Mouse (Mus musculus) limb, embryonic 14.5 days (tissue): ENCODE measurements at regions not wholly inside any gene's neighbourhood (a gene's known extent, or its start where the extent isn't known, plus 50 kb on each side); places are given as distances from the start of the nearest gene placed in this dataset.

Source experiments
- ATAC-seq: fragments of 200-750 bp; cut with Nextera tagmentation; 2 replicates; pipeline ENCODE4 v1.8.0; 2017; ENCODE audit warnings: low read depth, moderate number of reproducible peaks, moderate TSS enrichment; ENCODE audit not compliant: low FRiP score
- DNase-seq: peaks from one replicate; pipeline ENCODE4 v3.0.0-alpha.2; 2015; ENCODE audit warnings: low spot score
- H3K27ac ChIP-seq: fragments of 300-500 bp; sonication (generic); replicated peaks from 2 replicates; pipeline ENCODE4 v1.5.1; 2014; ENCODE audit warnings: low read depth, mild to moderate bottlenecking, low read length, moderate library complexity, mixed read lengths
- H3K27me3 ChIP-seq: fragments of 300-500 bp; sonication (generic); 2 replicates; pipeline ENCODE4 v1.6.1; 2014; ENCODE audit warnings: low read length, mixed read lengths; ENCODE audit not compliant: control insufficient read depth, insufficient read depth
- H3K36me3 ChIP-seq: fragments of 300-500 bp; sonication (generic); 2 replicates; pipeline ENCODE4 v1.6.1; 2014; ENCODE audit warnings: mild to moderate bottlenecking, low read length, moderate library complexity, mixed read lengths; ENCODE audit not compliant: control insufficient read depth, insufficient read depth
- H3K4me1 ChIP-seq: fragments of 300-500 bp; sonication (generic); 2 replicates; pipeline ENCODE4 v1.6.1; 2014; ENCODE audit warnings: antibody characterized with exemption, low read length, mixed read lengths; ENCODE audit not compliant: control insufficient read depth, insufficient read depth
- H3K4me2 ChIP-seq: fragments of 300-500 bp; sonication (generic); replicated peaks from 2 replicates; pipeline ENCODE4 v1.6.1; 2014; ENCODE audit warnings: low read depth, mild to moderate bottlenecking, low read length, moderate library complexity; ENCODE audit not compliant: severe bottlenecking
- H3K4me3 ChIP-seq: fragments of 300-500 bp; sonication (generic); replicated peaks from 2 replicates; pipeline ENCODE4 v1.5.1; 2014; ENCODE audit warnings: low read length
- H3K9ac ChIP-seq: fragments of 300-500 bp; sonication (generic); 2 replicates; pipeline ENCODE4 v1.6.1; 2014; ENCODE audit warnings: mild to moderate bottlenecking, low read depth, low read length, moderate library complexity; ENCODE audit not compliant: severe bottlenecking
- H3K9me3 ChIP-seq: fragments of 300-500 bp; sonication (generic); 2 replicates; pipeline ENCODE4 v1.6.1; 2016; ENCODE audit warnings: low read length; ENCODE audit not compliant: control insufficient read depth
- POLR2A ChIP-seq: fragments of 200-500 bp; IDR thresholded peaks from 2 replicates; pipeline ENCODE4 v1.8.0; 2012; ENCODE audit warnings: inconsistent platforms, mild to moderate bottlenecking, moderate library complexity, borderline replicate concordance; ENCODE audit not compliant: insufficient read depth, insufficient read length; ENCODE audit errors: extremely low read depth
- WGBS: fragments of 180-500 bp; shearing (Covaris S2); extraction: QIAGEN DNeasy Blood & Tissue Kit; methylation state at CpG from one replicate; pipeline ENCODE4 v1.1.7; 2014; 5-methylcytosine and 5-hydroxymethylcytosine counted together

DNA sequence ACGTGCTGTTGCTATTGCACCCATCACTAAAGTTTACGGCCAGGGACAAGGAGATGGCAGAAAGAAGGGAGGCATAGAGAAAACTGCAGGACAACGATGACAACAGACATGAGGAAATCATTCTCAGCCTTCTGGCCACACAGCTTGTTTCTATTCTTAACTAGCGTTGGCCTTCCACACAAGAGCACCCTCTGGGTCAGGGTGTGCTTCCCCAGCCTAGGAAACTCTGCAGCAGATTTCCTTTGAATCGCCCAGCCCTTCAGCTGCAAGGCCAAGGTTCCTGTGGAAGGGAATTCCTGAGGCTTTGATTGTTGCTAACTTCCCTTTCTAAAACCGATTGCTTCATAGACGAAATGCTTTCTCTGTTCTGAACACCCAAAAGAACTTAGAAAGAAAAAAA is 103.8 kb upstream of the Cav2 start:
- no peak for ATAC-seq
- Histone ChIP-seq H3K27ac (no peak overlapping the region), H3K4me1 (no peaks in the 10 kb centered on the region), H3K27me3 (no peaks in the 10 kb centered on the region), H3K9ac (no peak overlapping the region), H3K4me2 (no peak overlapping the region), H3K9me3 (no peaks in the 10 kb centered on the region), H3K36me3 (no peaks in the 10 kb centered on the region), H3K4me3 (no peak overlapping the region)
- no peak for TF ChIP-seq POLR2A
- no peak for DNase-seq
- 61% methylated on average over 7 of the region's 7 CpGs for WGBS

DNA sequence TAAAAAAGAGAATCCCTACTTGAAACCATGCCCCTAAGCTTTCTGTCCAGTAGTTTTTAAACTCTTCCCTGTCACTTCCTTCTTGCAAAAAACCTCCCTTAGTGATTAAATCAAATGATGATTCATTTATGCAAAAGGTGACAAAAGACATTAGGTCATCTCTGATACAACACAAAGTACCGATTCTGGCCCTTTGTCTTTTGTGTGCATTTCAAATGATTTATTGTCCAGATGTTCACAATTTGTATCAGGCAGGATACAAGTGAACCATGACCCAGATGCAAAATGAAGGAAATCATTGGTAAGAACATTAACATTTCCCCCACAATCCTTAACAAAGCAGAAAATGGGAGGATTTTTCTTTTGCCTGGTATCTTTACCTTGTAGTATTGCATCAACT is 101.5 kb upstream of the Cav2 start:
- no peak overlapping the region for H3K27ac ChIP-seq
- H3K4me1 ChIP-seq = no peaks in the 10 kb centered on the region
- H3K4me3 ChIP-seq = no peak overlapping the region

DNA sequence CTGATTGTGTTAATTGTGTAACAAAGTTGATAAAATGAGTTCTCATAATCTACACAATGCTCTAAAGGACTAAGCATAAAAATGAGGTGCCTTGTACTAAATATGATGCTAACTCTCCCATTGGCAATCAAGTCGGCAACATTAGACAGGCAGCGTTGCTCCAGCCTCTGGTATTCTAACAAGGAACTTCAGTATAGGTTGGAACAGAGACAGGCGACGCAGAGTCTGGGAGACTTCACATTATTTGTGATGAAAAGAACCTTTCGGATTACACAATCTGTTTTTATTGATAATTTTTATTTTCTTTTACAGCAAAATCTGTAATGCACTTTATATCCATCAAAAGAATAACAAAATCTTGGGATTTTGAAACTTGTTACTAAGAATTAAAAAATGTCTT is 94.4 kb upstream of the Cav2 start:
- H3K9ac ChIP-seq = no peak overlapping the region
- no peaks in the 10 kb centered on the region for H3K4me1 ChIP-seq
- no peaks in the 10 kb centered on the region for H3K27me3 ChIP-seq
- ATAC-seq = no peak
- no peak for DNase-seq
- no peak overlapping the region for H3K4me3 ChIP-seq
- H3K27ac ChIP-seq = no peak overlapping the region
- TF ChIP-seq POLR2A = no peak
- H3K9me3 ChIP-seq = no peaks in the 10 kb centered on the region
- 55% methylated on average over 5 of the region's 5 CpGs for WGBS
- no peak overlapping the region for H3K4me2 ChIP-seq
- H3K36me3 ChIP-seq = no peaks in the 10 kb centered on the region

More for the DNA sequence above, 101.5 kb upstream of the Cav2 start:
- Histone ChIP-seq H3K36me3 (no peaks in the 10 kb centered on the region), H3K4me2 (no peak overlapping the region), H3K9ac (no peak overlapping the region), H3K9me3 (no peaks in the 10 kb centered on the region), H3K27me3 (no peaks in the 10 kb centered on the region)
- DNase-seq (no peak), ATAC-seq (no peak)
- WGBS = 31% methylated on average over 1 of the region's 1 CpGs
- TF ChIP-seq POLR2A = no peak

DNA sequence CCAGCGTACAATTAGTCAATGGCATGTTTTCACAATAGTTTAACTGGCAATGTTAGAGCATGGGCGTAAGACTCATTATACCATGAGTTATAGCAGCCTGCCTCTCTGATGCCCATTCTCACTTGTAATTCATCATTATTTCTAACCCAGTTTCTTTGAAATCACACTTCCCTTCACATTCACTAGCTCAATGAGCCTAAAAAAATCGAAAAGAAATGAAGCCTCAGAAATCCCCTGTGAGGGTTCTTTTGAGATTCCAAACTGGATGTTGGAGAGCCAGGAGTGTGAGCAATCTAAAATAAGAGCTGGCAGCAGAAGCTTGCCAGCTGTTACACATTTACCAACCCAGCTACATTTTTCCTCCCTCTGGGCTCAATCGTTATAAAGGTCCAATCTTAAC is 93.9 kb upstream of the Cav2 start:
- 42% methylated on average over 4 of the region's 4 CpGs for WGBS
- Histone ChIP-seq H3K9me3 (no peaks in the 10 kb centered on the region), H3K4me2 (no peak overlapping the region), H3K9ac (no peak overlapping the region), H3K36me3 (no peaks in the 10 kb centered on the region), H3K4me3 (no peak overlapping the region), H3K4me1 (no peaks in the 10 kb centered on the region), H3K27ac (no peak overlapping the region), H3K27me3 (no peaks in the 10 kb centered on the region)
- DNase-seq = no peak
- TF ChIP-seq POLR2A = no peak
- no peak for ATAC-seq

DNA sequence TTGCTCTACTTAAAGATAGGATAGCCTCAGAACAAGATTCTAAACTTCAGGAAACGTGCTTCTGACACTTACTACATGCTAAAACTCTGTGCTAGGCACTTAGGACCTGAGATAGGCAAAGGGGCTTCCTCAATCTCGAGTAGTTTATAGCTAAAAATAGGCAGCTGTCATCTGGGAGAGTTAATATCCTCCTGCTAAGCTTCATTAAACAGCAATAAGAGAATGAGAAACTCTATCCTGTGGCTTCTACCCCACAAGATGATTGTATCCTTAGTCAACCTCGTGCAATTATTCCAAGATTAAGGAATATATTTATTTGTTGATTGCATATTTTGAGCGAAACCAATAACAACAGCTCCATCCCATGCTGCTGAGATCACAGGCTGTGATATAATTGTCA is 85.4 kb upstream of the Cav2 start:
- 61% methylated on average over 4 of the region's 4 CpGs for WGBS
- no peaks in the 10 kb centered on the region for H3K4me1 ChIP-seq
- no peaks in the 10 kb centered on the region for H3K36me3 ChIP-seq
- H3K9me3 ChIP-seq = no peaks in the 10 kb centered on the region
- H3K27me3 ChIP-seq = no peaks in the 10 kb centered on the region
- ATAC-seq = no peak
- H3K27ac ChIP-seq = no peak overlapping the region
- no peak overlapping the region for H3K4me2 ChIP-seq
- H3K9ac ChIP-seq = no peak overlapping the region
- DNase-seq = no peak
- H3K4me3 ChIP-seq = no peak overlapping the region
- no peak for TF ChIP-seq POLR2A
